Mouse (Mus musculus): ENCODE results near the gene Chic2.
A peak's percentile ranks its signal among the peaks of the same experiment; 100 is the strongest.

DNA sequence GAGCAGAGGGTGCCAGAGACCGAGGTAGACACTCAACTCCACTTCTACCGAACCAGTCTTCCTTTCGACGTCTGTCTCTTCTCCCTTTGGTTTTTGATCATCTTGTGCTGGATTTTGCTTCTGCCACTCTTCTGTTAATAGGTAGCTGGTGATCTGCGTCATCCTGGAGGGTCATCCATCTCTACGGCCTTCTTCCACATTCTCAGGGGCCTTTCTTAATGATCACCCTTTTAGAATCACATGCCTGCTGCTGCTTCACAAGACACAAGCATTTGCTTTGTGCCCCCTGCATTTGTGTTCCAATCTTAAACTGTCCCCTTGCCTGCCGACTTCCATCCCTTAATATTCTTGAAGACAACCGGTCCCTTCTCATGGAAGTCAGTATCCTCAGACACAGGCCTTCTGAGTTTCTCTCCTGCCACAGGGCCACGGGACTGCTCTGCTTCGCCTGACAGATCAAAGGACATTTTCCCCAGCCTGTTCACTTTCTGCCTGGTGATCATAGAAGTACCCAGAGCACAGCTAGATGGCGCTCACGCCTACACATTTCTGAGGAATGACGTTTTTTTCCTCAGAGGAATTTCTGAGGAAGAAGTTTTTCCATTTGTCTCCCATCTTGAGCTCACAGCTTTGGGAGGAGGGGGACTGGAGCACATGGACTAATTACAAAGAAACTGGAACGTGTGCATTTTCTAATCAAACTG lies 83.6 kb downstream of the Chic2 start:
- TF ChIP-seq CTCF (IDR thresholded peaks at IDR 0.05; ENCODE audit: borderline replicate concordance, insufficient read depth, low read depth, low read length) (peak; percentile 71), POLR2A (IDR thresholded peaks at IDR 0.05; ENCODE audit: borderline replicate concordance, insufficient read depth, low read length) (no peak)
